Mouse (Mus musculus): Measurements from ENCODE around the gene Npc1l1. TPM values are rescaled to one million over a fixed set of nuclear protein-coding genes. Genes with fewer than 3 reads are reported as not detected.

Gene Npc1l1
- total RNA-seq, 2 experiments from 2014 or later: not detected

GRCm38 (mm10) chr11:6216834-6217233, 13.1 kb downstream of the Npc1l1 start:
- no peak for DNase-seq
- intact Hi-C loops (cut with DNase I): no loop called here

GRCm38 (mm10) chr11:6208158-6208557, 21.8 kb downstream of the Npc1l1 start:
- intact Hi-C loops (cut with DNase I): no loop called here
- DNase-seq: no peak

GRCm38 (mm10) chr11:6207090-6207489, 22.9 kb downstream of the Npc1l1 start:
- no peak for DNase-seq
- intact Hi-C loops (cut with DNase I): no loop called here

- intact Hi-C loops (cut with DNase I): loop anchor here (5.0 kb wide), 1 partner anchor 62 kb away; no protein-coding TSS in a partner anchor
Observed at GRCm38 (mm10) chr11:6200570-6200969, 29.4 kb downstream of the Npc1l1 start.

GRCm38 (mm10) chr11:6200087-6200569, 29.8 kb downstream of the Npc1l1 start, which contains the start of gene Nudcd3:
Gene Nudcd3 (minus strand): TSS chr11:6200415.
- peak; percentile 90 to 92 for DNase-seq
- intact Hi-C loops (cut with DNase I): loop anchor here (5.0 kb wide), 1 partner anchor 62 kb away; no protein-coding TSS in a partner anchor

More at GRCm38 (mm10) chr11:6200570-6200969, 29.4 kb downstream of the Npc1l1 start:
- no peak for DNase-seq

GRCm38 (mm10) chr11:6199410-6200086, 30.4 kb downstream of the Npc1l1 start, which contains the start of gene A730071L15Rik:
Gene A730071L15Rik (plus strand): TSS chr11:6200029.
- intact Hi-C loops (cut with DNase I): loop anchor here (5.0 kb wide), 1 partner anchor 63 kb away; no protein-coding TSS in a partner anchor
- no peak for DNase-seq

GRCm38 (mm10) chr11:6198449-6198848, 31.5 kb downstream of the Npc1l1 start:
- DNase-seq: no peak
- intact Hi-C loops (cut with DNase I): no loop called here

GRCm38 (mm10) chr11:6196780-6197179, 33.2 kb downstream of the Npc1l1 start:
- intact Hi-C loops (cut with DNase I): no loop called here
- DNase-seq: no peak

GRCm38 (mm10) chr11:6187878-6188277, 42.1 kb downstream of the Npc1l1 start:
- intact Hi-C loops (cut with DNase I): loop anchor here (1.0 to 5.0 kb wide), 3 partner anchors 71 to 192 kb away; no protein-coding TSS in a partner anchor
- DNase-seq: peak; percentile 95 to 97

GRCm38 (mm10) chr11:6187399-6187798, 42.5 kb downstream of the Npc1l1 start:
- DNase-seq: no peak
- intact Hi-C loops (cut with DNase I): loop anchor here (1.0 to 5.0 kb wide), 3 partner anchors 70 to 191 kb away; no protein-coding TSS in a partner anchor

- intact Hi-C loops (cut with DNase I): no loop called here
- DNase-seq: peak; percentile 36 to 40
Observed at GRCm38 (mm10) chr11:6184202-6184935, 45.6 kb downstream of the Npc1l1 start.

GRCm38 (mm10) chr11:6183246-6183645, 46.7 kb downstream of the Npc1l1 start:
- intact Hi-C loops (cut with DNase I): no loop called here
- DNase-seq: no peak

GRCm38 (mm10) chr11:6180811-6181399, 49.0 kb downstream of the Npc1l1 start:
- no peak for DNase-seq
- intact Hi-C loops (cut with DNase I): no loop called here

GRCm38 (mm10) chr11:6179194-6179593, 50.7 kb downstream of the Npc1l1 start:
- DNase-seq: no peak
- intact Hi-C loops (cut with DNase I): no loop called here

GRCm38 (mm10) chr11:6178673-6179166, 51.2 kb downstream of the Npc1l1 start:
- peak; percentile 48 for DNase-seq
- intact Hi-C loops (cut with DNase I): no loop called here

GRCm38 (mm10) chr11:6177781-6178420, 52.0 kb downstream of the Npc1l1 start:
- intact Hi-C loops (cut with DNase I): no loop called here
- DNase-seq: no peak

- intact Hi-C loops (cut with DNase I): no loop called here
- no peak for DNase-seq
Observed at GRCm38 (mm10) chr11:6175506-6175905, 54.4 kb downstream of the Npc1l1 start.

- intact Hi-C loops (cut with DNase I): no loop called here
Observed at GRCm38 (mm10) chr11:6174719-6175118, 55.2 kb downstream of the Npc1l1 start.

GRCm38 (mm10) chr11:6169041-6169663, 60.8 kb downstream of the Npc1l1 start:
- intact Hi-C loops (cut with DNase I): loop anchor here (5.0 kb wide), 1 partner anchor 1697 kb away; no protein-coding TSS in a partner anchor
- DNase-seq: no peak

More at GRCm38 (mm10) chr11:6174719-6175118, 55.2 kb downstream of the Npc1l1 start:
- DNase-seq: peak; percentile 54 to 70

GRCm38 (mm10) chr11:6166351-6166750, 63.6 kb downstream of the Npc1l1 start:
- intact Hi-C loops (cut with DNase I): loop anchor here (5.0 kb wide), 1 partner anchor 1694 kb away; no protein-coding TSS in a partner anchor
- no peak for DNase-seq
